Mouse (Mus musculus) G1E (cell line): ENCODE data around the gene Alx3.

Experiments
- CTCF ChIP-seq: IDR thresholded peaks from 2 replicates; pipeline ENCODE4 v1.5.1; 2012; ENCODE audit warnings: low read depth, low read length, inconsistent platforms, mixed read lengths
- GATA1 ChIP-seq: IDR thresholded peaks from 2 replicates; pipeline ENCODE4 v1.6.1; 2012; ENCODE audit warnings: borderline replicate concordance, low read length, inconsistent platforms, mixed read lengths
- GATA2 ChIP-seq: IDR thresholded peaks from 2 replicates; pipeline ENCODE4 v1.6.1; 2012; ENCODE audit warnings: low read depth, low read length, inconsistent platforms, borderline replicate concordance
- POLR2AphosphoS5 ChIP-seq: IDR thresholded peaks from 2 replicates; pipeline ENCODE4 v1.6.1; 2012; ENCODE audit warnings: low read depth, low read length, inconsistent platforms; ENCODE audit not compliant: insufficient replicate concordance
- TAL1 ChIP-seq: conservative IDR thresholded peaks from 2 replicates; pipeline ENCODE4 v1.6.1; 2012; ENCODE audit warnings: low read depth, low read length, inconsistent platforms, mixed read lengths

DNA sequence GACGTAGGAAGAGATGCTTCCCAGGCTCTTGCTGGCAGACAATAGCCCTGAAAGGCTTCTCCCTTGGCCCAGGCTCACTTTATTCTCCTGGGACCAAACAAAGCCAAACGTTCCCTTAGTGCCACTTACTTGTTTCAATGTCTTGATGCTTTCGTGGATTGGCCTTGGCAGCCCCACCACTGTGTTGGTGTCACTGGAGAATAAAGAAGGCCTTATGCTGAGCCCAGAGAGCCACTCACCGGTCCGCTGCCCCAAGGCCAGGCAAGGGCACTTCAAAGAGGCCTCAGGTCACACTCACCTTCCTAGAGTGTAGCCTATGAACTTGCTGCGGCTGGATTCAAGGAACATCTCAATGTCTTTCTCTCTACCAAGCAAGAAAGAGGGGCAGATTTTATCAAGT lies 25.1 kb downstream of the Alx3 start:
- TF ChIP-seq GATA1 (no peak), CTCF (no peak), TAL1 (no peak), POLR2AphosphoS5 (no peak), GATA2 (no peak)
